Mouse (Mus musculus): ENCODE results near the gene Barx1.

Barx1 gene

DNA sequence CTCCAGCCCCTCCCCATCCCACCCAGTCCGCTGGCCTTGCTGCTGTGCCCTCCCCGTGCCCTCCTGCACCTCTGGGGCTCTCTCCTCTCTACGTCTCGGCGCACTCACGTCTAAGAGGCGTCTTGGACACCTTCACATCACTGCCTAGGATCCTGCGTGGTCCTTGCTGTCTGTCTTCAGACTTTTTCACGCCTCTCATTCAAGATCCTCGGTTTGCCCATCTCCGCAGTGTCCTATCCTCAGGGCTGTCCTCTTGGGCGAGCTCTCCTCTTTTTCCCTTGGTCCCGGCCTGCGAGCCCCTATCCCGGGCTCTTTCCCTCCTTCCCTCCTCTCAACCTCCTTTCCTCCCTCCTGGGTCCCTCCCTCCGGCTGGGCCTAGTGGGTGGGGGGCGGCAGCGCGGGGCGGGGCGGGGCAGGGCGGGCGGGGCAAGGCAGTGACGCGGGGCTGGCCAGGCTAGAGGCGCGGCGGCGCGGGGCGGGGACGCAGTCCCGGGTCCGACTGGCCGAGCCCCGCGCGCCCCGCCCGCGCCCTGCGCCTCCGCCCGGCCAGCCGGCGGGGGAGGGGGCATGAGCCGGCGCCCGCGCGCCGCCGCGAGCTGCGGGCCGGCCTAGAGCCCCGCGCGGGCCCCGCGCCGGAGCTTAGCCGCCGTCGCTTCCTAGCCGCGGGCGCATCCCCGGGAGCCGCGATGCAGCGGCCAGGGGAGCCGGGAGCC lies at the start of gene Barx1:
Gene Barx1, plus strand, starts transcription at position 568 of the 713 bp plus-strand sequence.
- DNase-seq = no peak

DNA sequence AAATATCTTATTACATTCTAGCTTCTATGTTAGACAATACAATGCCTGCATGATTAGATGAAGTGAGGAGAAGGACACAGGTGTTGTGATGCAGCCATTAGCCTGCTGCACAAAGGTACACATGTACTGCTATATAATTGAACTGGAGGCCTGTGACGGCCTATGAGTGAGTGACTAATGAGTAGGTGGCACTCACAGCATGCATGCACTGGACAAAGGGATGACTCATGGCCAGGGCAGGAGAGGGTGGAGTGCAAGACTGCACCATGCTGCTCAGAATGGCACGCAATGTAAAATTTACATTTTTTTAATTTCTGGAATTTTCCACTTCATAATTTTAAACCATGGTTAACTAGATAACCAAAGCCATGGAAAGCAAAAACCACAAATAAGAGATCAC lies 48.3 kb upstream of the Barx1 start:
- no peak for DNase-seq

DNA sequence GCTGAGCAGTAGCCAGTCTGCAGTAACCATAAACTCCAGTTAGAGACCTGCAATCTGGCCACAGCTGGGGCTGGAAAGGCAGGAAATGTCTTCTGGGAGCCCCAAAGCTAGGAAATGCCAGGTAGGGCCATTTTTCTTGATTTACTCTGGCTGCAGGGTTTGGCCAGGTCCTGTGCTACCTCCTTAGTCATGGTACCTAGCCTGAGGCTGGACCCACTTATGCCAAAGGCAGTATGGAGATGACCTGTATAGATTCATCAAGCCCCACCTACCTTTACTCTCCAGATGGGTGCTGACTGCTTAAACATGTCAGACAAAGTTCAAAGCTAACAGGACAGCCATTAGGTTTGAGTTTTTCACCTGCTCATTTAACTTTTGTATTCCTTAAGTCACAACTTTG lies 45.0 kb upstream of the Barx1 start:
- DNase-seq = no peak

DNA sequence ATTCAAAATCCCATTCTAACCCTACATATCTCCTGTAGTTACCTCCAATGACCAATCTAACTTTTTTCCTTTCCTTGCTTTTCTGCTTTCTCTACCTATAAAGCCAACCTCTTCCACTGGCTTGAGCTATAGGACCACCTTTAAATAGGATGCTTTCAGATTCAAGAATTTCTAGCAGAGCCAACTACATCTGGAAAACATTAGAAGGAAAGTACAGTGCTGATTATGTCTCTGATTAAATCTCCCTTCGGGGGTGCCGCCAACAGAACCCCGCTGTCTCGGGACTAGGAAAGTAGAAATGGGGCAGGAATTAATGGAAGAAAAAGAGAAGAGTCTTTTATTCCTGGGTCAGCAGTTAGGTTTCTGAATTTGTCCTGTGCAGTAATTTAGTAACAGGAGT lies 43.9 kb upstream of the Barx1 start:
- DNase-seq = no peak

DNA sequence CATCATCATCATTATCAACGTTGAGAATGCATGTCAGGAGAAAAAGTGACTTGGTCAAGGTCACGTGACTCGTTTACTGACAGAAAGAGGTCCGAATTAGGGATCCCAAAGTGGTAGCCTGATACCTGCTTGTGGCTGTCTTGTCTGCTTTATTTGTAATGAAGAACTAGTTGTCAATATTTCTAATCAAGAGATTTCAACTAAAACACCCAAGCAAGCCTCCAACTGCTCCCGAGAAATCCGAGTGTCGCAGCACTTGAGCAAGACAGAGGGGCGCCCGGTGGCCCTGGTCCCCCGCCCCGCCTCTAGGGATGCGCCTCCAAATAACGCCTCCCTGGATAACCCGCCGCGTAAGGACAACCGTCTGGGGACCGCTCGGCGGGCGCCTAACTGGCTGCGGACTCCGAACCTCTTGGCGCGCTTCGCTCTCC lies 37.8 kb upstream of the Barx1 start:
- peak; percentile 72 for DNase-seq

DNA sequence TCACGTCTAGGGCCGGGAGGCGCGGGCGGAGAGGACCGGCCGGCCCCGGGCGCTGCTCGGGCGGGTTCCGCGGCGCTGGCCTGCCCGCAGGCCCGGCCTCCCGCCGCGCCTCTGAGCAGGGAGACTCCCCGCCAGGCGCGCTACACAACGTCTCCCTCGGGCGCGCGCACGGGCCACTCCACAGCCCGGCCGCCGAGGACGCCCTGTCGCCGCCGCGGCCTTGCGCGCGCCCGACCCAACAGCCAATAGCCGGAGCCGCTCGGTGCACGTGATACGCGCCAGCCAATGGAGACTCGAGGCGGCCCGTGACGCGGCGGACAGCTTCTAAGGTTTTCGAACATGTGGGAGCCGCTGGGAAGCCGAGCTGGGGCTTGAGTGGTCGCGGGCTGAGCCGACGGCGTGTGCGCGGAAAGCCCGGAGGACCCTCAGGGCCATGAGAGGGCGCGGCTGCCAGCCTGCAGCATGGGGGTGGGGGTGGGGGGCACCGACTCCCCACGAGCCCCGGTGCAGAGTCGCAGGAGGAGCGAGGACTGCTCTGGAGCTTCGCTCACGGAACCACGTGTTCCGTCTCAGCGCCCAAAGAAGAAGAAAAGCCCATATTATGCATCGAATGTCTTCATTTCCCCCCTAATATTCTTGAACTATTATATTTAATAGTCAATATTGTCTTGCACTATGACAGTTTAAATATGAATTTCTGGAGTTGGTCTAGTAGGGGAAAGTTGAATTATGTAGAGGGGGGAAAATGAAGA lies 37.2 kb upstream of the Barx1 start, which contains the start of gene Ptpdc1:
Gene Ptpdc1, minus strand, starts transcription at position 232 of the 752 bp plus-strand sequence.
- DNase-seq = peak; percentile 95

DNA sequence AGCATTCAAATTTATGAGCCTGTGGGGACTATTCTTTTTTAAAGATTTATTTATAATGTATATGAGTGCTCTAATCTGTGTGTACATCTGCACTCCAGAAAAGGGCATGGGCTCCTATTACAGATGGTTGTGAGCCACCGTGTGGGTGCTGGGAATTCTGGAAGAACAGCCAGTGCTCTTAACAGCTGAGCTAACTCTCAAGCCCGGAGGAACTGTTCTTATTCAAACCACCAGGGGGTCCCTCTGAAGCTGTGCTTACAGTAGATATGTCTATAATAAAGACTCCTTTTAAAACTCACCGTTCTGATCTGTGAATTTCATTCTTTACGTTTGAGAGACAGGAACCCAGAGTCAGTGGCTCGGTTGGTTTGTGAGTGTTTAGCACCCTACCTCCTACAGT lies 31.1 kb upstream of the Barx1 start:
- DNase-seq = no peak

DNA sequence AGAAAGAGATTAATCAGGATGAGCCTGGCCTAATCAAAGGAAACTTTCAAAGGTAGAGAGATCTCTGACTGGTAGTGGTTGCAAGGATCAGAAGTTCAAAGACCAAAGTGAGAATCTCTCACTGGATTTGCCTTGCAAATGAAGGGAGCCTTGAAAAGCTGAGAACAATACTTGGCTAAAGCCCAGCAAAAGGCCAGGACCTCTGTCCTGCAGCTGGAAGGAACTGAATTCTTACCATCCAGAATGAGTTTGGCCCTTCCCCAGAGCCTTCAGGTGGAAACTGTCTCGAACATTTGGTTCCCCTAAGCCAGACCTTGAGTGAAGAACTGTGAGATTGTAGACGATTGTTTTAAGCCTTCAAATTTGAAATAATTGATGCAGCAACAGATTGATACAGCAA lies 25.1 kb upstream of the Barx1 start:
- no peak for DNase-seq

DNA sequence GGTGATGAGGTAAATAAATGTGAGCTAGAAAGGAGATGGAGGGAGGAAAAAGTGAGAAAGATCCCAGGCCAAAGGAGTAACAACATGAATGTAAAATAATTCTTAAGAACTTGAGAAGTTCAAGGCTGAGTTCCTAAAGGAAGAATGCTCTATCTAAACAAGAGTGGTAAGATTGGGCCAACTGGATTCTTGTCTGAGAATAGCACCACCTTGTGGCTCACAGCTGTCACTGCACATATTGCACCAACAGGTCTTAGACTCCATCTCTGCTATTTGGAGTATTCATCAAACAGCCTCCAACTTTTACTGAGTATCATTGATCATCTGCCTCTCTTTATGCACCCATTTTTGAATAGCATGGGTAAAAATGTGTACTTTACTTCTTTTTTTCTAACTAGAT lies 23.2 kb upstream of the Barx1 start:
- DNase-seq = peak; percentile 79

DNA sequence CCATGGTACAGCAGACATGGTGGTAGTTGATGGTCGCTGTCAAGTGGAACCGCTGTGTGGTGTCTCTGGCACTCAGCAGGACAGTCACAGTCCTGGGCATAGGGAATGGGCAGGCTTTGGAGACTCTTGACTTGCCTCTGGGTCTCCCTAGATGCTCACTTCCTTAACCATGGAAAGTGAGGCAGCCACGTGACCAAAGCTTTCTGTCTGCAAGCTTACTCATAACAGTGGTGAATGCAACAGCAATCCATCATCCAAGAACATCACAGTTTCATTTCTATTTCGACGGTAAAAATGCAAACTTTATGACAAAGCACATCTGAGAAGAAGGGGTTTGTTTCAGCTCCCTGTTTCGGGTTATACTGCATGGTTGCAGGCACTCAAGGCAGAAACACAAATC lies 19.7 kb upstream of the Barx1 start:
- no peak for DNase-seq

DNA sequence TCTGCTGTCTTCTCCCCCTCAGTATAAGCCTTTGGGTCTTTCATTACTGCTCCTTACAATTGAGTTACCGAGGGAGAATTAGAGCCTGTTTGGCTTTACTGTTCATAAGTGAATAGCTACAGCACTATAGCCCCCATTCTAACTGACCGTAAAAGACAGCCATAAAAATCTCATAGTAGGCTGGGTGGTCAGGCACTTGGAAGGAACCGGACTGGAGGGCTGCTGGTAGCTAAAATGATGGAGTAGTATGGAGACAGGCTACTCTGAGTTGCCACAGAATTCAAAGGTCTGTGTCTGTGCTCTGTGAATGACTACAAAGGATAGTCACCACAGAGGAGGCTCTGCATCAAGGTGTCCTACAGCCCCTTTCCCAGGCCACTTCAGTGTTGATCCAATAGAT lies 18.8 kb upstream of the Barx1 start:
- DNase-seq = no peak

DNA sequence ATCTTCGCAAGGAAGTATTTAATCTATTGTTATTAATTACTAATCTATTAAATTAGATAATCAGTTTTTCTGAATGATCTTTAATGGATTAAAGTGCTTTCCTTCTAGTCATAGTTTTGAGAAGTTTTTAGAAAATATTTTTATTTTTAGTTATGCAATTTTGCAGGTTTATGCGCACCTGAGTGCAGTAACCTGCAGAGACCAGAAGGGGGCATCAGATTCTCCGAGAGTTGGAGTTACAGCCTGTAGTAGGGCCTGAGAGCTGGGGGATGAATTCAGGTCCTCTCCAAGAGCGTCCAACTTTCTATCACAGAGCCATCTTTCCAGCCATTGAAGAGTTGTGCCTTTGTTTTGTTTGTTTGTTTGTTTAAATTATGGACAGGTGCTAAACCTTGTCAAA lies 16.1 kb upstream of the Barx1 start:
- DNase-seq = no peak

DNA sequence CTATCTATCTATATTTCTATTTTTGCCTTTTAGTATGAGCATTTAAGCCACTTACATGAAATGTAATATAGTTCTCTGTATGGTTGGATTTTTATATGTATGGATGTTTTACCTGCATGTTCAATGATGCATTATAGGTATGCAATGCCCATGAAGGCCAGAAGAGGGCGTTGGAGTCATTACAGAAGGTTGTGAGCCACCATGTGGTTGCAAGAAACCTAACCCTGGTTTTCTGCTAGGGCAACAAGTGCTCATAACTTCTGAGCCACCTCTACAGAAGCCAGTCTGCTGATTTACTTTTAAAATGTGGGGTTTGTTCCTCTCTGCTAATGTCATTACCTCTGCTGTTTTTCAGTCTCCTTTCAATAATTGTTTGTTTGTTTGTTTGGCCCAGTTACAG lies 12.2 kb upstream of the Barx1 start:
- no peak for DNase-seq

DNA sequence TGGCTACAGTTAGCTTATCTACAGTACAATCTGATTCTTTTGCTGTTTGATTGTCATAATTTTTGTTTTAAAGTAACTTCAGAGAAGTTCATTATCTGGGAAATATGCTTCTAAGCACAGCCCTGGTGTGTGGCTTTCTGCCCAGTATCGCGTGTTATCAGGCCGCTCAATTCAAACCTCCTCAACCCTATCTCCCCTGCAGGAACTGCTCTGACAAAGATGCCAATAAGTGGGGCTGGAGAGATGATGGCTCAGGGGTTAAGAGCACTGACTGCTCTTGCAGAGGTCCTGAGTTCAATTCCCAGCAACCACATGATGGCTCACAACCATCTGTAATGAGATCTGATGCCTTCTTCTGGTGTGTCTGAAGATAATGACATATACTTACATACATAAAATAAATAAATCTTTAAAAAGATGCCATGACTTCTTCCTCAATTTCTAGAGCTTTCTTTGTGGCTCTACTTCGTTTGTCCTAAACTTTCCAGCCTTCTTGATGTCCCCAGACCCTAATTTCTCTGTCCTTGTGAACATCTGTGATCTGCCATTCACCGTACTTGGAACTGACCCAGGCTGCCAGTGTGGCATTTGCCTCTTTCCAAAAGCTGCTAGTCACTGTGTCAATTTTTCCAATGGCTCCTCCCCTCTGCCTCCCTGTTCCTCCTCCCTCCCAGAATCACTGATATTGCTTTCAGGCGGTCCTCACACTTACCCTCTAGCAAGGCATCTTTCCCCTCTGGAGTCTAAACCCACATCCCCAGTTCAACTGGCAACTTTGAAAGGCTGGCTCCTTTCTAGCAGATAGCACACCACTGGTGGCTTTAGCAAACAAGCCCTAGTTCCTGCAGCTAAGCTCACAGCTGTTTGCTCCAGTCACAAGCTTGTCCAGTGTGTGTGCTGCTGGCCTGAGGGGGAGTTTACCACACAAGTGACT lies 11.4 kb upstream of the Barx1 start:
- DNase-seq = no peak

DNA sequence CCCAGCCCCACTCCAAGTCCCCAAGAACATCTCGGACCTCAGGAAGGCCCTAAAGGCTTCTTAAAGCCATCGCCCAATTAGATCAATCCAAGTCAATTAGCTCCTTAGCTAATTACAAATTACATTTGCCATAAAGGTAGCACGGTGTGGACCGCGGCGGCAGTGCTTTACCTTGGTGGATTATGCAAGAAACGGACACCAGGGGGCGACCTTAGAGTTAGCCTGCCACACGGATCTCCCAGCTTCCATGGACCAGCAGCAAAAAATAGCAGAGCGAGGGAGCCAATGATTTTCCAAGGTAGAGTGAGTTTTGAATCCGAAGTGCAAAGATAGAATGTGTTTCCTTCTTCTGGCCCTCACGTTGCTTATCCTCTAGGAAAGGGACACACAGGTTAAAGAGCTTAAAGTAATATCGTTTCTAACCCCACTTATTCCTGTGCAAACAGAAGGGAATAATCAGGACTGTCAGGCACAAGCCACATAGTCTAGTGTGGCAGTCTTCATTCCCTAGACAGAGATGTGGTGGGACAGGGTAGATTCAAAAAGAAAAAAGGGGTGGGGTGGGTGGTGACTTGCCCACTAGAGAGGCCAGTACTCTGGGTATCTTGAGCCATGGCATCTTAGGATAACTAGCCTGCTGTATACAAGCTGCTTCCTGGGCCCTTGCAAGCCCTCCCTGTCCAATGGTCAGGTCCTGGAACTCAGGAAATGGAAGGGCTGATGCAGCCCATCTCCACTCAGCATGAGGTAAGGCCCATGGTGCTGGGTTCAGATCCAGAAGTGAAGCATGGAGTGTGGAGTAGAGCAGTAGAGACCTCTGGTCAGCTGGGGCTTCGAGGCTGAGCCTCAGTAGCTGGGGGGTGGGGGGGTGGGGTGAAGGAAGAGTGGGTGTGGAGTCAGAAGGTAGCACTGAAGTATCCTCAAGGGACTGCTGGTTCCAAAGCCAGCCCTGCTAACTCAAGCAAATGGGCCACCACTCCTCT lies 8.7 kb upstream of the Barx1 start:
- peak; percentile 79 for DNase-seq

DNA sequence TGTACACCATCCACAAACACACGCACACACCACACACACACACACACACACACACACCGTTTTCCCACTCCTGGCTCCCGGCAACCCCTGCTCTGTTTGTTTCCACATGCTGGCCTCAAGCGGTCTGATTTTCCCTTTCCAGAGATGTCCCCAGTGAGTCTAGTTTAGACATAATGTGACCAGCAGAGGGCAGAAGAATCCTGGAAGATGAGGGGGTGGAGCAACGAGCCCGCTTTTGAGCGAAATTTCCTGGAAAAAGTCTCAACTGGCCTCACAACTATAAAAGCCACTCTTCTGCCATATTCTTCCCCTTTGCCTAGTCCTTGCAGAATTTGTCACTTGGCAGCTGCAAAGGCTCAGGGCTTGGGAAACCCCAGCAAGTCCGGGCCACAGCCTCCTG lies 7.2 kb upstream of the Barx1 start:
- DNase-seq = peak; percentile 77

DNA sequence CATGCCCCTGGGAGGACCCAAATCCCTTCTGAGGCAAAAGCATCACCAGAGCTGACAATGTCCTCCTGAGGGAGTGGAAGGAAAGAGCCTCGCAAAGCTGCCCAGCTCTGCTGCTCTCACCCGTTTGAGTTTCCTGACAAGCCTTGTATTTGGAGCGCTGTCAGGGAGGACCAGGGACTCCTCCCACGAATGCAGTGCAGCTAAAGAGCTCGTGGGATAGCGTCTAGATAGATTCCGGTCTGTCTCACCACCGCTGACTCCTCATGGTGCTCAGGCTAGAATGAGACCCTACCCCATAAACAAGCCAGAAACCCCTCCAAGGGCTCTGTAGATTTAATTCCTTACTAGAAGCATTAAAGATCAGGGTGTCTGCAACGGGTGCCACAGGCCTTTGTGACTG lies 5.0 kb upstream of the Barx1 start:
- DNase-seq = no peak

DNA sequence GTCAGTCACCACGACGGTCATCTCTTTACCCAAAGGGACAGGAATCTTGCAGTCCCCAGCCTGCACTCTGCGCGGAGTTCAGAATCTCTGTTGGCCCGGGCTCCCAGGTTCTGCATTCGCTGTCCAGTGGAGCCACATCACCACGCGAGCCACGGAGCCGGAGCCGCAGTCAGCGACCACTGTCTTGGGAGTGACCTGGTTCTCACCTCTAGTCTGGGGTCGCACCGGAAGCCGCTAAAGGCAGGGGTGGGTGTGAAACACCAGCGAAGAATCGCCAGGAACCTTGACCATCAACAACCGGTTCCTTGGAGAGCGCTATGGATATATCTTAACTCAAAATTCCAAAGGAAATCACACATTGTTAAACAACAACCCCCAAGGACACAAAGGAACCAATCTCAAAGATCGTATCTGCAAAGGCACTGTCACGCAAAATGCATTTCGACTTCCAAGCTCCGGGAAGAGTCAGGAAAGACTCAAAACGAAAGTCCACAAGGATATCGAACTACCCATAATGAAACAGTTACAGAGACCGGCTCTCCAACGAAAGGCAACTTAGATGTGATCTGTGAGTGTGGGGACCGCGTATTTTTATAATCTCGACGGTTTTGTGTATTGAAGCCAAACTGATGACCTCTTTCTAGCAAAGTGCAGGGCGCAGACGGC lies 4.1 kb upstream of the Barx1 start:
- DNase-seq = no peak

DNA sequence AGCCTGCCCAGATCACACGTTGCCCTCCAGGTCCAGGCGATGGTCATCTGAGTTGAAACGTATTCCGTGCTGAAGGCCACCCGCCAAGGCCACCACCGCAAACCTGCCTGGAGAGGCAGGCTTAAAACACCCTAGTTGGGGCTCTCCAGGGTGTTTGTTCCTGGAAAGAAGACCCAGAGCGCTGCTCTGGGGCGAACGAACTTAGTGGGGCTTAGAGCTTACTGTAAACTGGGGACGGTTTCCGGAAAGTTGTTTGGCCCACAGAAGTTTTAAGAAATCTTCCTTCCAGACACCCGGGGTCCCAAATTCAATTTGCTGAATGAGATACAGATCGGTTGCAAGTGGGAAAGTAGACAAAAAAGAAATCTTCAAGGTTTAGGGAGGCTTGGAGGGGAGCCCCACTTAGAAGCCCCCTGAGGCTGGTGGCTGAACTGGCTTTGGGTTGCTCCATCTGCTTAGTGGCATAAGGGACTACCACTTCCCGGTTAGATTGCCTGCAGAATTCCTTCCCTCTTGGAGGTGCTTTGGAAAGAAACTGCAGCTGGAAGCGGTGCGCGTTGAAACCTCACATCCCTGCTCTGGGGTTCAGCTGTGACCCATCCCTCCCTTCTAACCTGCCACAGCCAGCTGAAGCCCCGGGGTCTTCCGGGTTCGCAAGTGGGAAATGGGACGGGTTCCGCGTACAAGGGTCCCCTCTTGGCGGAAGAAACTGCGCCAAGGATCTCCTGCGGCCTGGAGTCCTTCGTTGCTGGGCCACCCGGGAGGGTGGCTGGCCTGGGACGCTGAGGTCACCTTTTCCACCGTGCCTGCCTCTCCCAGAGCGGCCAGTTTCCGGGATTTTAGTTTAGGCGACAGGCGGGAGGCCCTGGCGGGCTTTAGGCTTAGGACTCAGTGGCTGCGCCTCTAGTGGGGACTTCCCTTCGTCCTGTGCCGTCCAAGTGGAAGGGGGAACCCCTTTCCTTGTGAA lies 3.3 kb upstream of the Barx1 start:
- no peak for DNase-seq

DNA sequence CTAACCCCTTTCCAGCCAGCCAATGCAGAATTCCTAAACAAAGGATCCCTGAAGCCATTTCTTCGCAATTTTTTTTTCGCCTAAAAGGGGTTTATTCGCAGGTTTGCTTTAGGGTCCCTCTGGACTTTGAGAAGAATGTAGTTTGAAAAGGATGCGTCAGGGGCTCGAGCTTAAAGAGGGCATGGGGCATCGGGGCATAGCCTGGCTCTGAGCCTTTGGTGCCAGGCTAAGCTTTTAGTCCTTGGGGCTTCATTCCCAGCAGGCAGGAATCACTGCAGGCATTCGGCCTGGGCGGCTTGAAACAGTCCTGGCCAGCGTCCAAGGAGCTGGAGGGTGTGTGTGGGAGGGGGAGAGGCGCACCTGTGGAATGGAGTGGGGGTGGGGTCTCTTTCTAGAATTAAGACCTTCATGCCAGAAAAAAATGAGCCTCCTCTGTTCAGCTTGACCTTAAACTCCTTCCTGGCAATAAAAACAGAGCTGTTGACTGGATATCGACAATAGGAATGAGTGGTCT lies 2.5 kb upstream of the Barx1 start:
- DNase-seq = no peak
